Mouse (Mus musculus) heart, postnatal 4 days (tissue): ENCODE data around the gene Fam160a2. TPM values are rescaled to one million over a fixed set of nuclear protein-coding genes. Genes with fewer than 3 reads are reported as not detected.
"Not testable (repeated sequence)": the region's sequence is repeated elsewhere in the genome, so short reads cannot be mapped to it uniquely, and the experiment has no call there.

Experiments used
- DNase-seq: peaks from one replicate; pipeline ENCODE4 v3.0.0; 2021
- total RNA-seq, 2 experiments: library from RNA; stranded (reverse); gene quantifications; 2 replicates each; pipeline ENCODE4 v1.2.3; 2021

Fam160a2 gene
- total RNA-seq, 2 experiments from 2014 or later, result 31.1 to 33.8 TPM

- no peak for DNase-seq
These were observed 9.6 kb downstream of the Fam160a2 start for GRCm38 (mm10) chr7:105390236-105390635.

- DNase-seq, result no peak
These were observed 12.2 kb downstream of the Fam160a2 start for GRCm38 (mm10) chr7:105387696-105388095.

- no peak for DNase-seq
These were observed 19.5 kb downstream of the Fam160a2 start for GRCm38 (mm10) chr7:105380329-105380728.

GRCm38 (mm10) chr7:105374866-105375265, 25.0 kb downstream of the Fam160a2 start, which contains the start of gene Gm5901:
Gene Gm5901, plus strand, starts transcription at chr7:105375038.
- DNase-seq, result no peak

GRCm38 (mm10) chr7:105373976-105374375, 25.9 kb downstream of the Fam160a2 start:
- no peak for DNase-seq

- peak; percentile 70 for DNase-seq
These were observed 26.3 kb downstream of the Fam160a2 start for GRCm38 (mm10) chr7:105373509-105373908.

- no peak for DNase-seq
These were observed 26.9 kb downstream of the Fam160a2 start for GRCm38 (mm10) chr7:105372912-105373311.

- DNase-seq, result no peak
These were observed 31.3 kb downstream of the Fam160a2 start for GRCm38 (mm10) chr7:105368521-105368920.

GRCm38 (mm10) chr7:105367930-105368329, 31.9 kb downstream of the Fam160a2 start, which contains the start of gene Olfr692:
Gene Olfr692, plus strand, starts transcription at chr7:105368230.
- DNase-seq, result no peak

GRCm38 (mm10) chr7:105367268-105367667, 32.6 kb downstream of the Fam160a2 start:
- DNase-seq, result no peak

GRCm38 (mm10) chr7:105361713-105362112, 38.1 kb downstream of the Fam160a2 start:
- DNase-seq, result no peak

- not testable (repeated sequence) for DNase-seq
These were observed 43.4 kb downstream of the Fam160a2 start for GRCm38 (mm10) chr7:105356487-105356886.

GRCm38 (mm10) chr7:105356064-105356463, 43.8 kb downstream of the Fam160a2 start:
- DNase-seq, result not testable (repeated sequence)

- no peak for DNase-seq
These were observed 57.1 kb downstream of the Fam160a2 start for GRCm38 (mm10) chr7:105342752-105343151.

- no peak for DNase-seq
These were observed 57.7 kb downstream of the Fam160a2 start, which contains the start of gene Olfr691 for GRCm38 (mm10) chr7:105342170-105342569. Gene Olfr691, minus strand, starts transcription at chr7:105342270.

- no peak for DNase-seq
These were observed 65.8 kb downstream of the Fam160a2 start, which contains the start of gene Olfr690 for GRCm38 (mm10) chr7:105334004-105334403. Gene Olfr690, minus strand, starts transcription at chr7:105334104.

GRCm38 (mm10) chr7:105325302-105325701, 74.6 kb downstream of the Fam160a2 start:
- no peak for DNase-seq

Other genes with a start within 250 kb of the Fam160a2 start
- gene Olfr684, start 236.4 kb downstream of the Fam160a2 start, total RNA-seq, result not detected
- not detected for gene Olfr685, start 214.0 kb downstream of the Fam160a2 start, total RNA-seq
- not detected for gene Olfr686, start 192.6 kb downstream of the Fam160a2 start, total RNA-seq
- not detected for gene Olfr688, start 112.0 kb downstream of the Fam160a2 start, total RNA-seq
- gene Olfr689, start 88.9 kb downstream of the Fam160a2 start, total RNA-seq, result not detected
- not detected for gene Olfr690, start 66.0 kb downstream of the Fam160a2 start, total RNA-seq
- under 1 TPM; 0.12 to 0.27 TPM for gene Olfr691, start 57.8 kb downstream of the Fam160a2 start, total RNA-seq
- not detected for gene Olfr692, start 31.8 kb downstream of the Fam160a2 start, total RNA-seq
- gene Gm5901, start 25.0 kb downstream of the Fam160a2 start, total RNA-seq, result not detected
- not detected for gene Cnga4, start 4.5 kb upstream of the Fam160a2 start, total RNA-seq
- gene Cckbr, start 25.7 kb upstream of the Fam160a2 start, total RNA-seq, result not detected
- gene Cavin3, start 82.2 kb upstream of the Fam160a2 start, total RNA-seq, result 10 to 100 TPM; 43.3 to 44.3 TPM
- gene Smpd1, start 154.3 kb upstream of the Fam160a2 start, total RNA-seq, result 100 to 1,000 TPM; 101 to 103 TPM
- gene Apbb1, start 181.6 kb upstream of the Fam160a2 start, total RNA-seq, result 10 to 100 TPM; 57.5 to 59.1 TPM
- gene Hpx, start 200.1 kb upstream of the Fam160a2 start, total RNA-seq, result under 1 TPM; 0.23 to 0.60 TPM
- gene Trim3, start 233.5 kb upstream of the Fam160a2 start, total RNA-seq, result 10 to 100 TPM; 33.5 to 34.7 TPM
- gene Timm10b, start 240.0 kb upstream of the Fam160a2 start, total RNA-seq, result 100 to 1,000 TPM in 1 of 2 experiments, 10 to 100 TPM in 1; 97.6 to 101 TPM
- gene Arfip2, start 240.4 kb upstream of the Fam160a2 start, total RNA-seq, result 10 to 100 TPM; 32.6 to 32.9 TPM
- gene Gm45799, start 240.5 kb upstream of the Fam160a2 start, total RNA-seq, result 1 to 10 TPM; 1.6 to 1.9 TPM